Mouse (Mus musculus) heart, embryonic 13.5 days (tissue): ENCODE data around the gene Ofcc1. TPM values are rescaled to one million over a fixed set of nuclear protein-coding genes. Genes with fewer than 3 reads are reported as not detected.

ENCODE experiments used
- ATAC-seq: fragments of 200-750 bp; cut with Nextera tagmentation; 2 replicates; pipeline ENCODE4 v1.8.0; 2017; ENCODE audit warnings: moderate TSS enrichment; ENCODE audit not compliant: insufficient number of reproducible peaks, low FRiP score, low TSS enrichment; ENCODE audit errors: extremely low read depth
- H3K27ac ChIP-seq: fragments of 300-500 bp; sonication (generic); replicated peaks from 2 replicates; pipeline ENCODE4 v1.5.1; 2015; ENCODE audit warnings: moderate library complexity, mild to moderate bottlenecking, inconsistent platforms
- H3K27me3 ChIP-seq: fragments of 300-500 bp; sonication (generic); replicated peaks from 2 replicates; pipeline ENCODE4 v1.6.1; 2015; ENCODE audit warnings: mild to moderate bottlenecking, inconsistent platforms
- H3K36me3 ChIP-seq: fragments of 300-500 bp; sonication (generic); 2 replicates; pipeline ENCODE4 v1.6.1; 2015; ENCODE audit warnings: mild to moderate bottlenecking, inconsistent platforms
- H3K4me1 ChIP-seq: fragments of 300-500 bp; sonication (generic); 2 replicates; pipeline ENCODE4 v1.6.1; 2015; ENCODE audit warnings: inconsistent platforms
- H3K4me2 ChIP-seq: fragments of 300-500 bp; sonication (generic); 2 replicates; pipeline ENCODE4 v1.6.1; 2015; ENCODE audit warnings: inconsistent platforms, mild to moderate bottlenecking, moderate library complexity
- H3K4me3 ChIP-seq: fragments of 300-500 bp; sonication (generic); 2 replicates; pipeline ENCODE4 v1.5.1; 2015; ENCODE audit warnings: moderate library complexity, mild to moderate bottlenecking, inconsistent platforms
- H3K9ac ChIP-seq: fragments of 300-500 bp; sonication (generic); 2 replicates; pipeline ENCODE4 v1.6.1; 2015; ENCODE audit warnings: inconsistent platforms, mild to moderate bottlenecking, moderate library complexity
- H3K9me3 ChIP-seq: fragments of 300-500 bp; sonication (generic); 2 replicates; pipeline ENCODE4 v1.6.1; 2016; ENCODE audit warnings: inconsistent platforms
- WGBS: fragments of 180-500 bp; shearing (Covaris S2); methylation state at CpG from one replicate; pipeline ENCODE4 v1.1.7; 2015; ENCODE audit warnings: mixed read lengths; 5-methylcytosine and 5-hydroxymethylcytosine counted together
- polyA plus RNA-seq: library from polyadenylated mRNA; unstranded; fragments of >200 nt; fragmentation: Nextera tagmentation; extraction: Ambion mirVana; gene quantifications from 2 replicates; pipeline ENCODE4 v1.2.1, GENCODE M21; 2015

Ofcc1 gene
- polyA plus RNA-seq, 1 experiment from 2014 or later = not detected

DNA sequence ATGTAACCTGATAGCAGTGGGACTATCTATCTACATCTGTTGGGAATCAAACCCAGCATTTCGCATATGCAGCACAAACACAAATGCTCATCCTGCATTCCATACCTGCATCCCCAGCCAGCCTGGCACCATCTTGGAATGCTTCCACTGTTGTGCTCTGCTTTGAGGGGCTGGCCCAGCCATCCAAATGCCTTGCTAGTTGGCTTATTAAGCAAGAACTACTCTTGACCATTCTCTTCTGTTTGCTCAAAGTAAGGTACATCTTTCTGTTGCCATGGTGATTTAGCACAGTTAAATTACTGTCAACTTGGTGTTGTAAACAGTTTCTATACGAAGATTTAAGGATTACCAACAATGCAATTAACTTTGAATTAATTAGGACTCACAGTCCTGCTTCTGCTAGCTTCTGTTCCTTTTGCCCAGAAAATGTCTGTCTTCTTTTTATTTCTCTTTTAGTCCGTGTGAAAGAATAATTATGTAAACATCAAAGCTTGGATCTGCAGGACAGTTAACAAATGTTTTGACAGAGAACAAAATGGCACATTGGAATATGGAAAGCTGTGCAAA lies 286.3 kb downstream of the Ofcc1 start:
- Histone ChIP-seq H3K36me3 (no peaks in the 10 kb centered on the region), H3K9me3 (no peaks in the 10 kb centered on the region), H3K27me3 (no peaks in the 10 kb centered on the region), H3K9ac (no peak overlapping the region), H3K4me1 (no peaks in the 10 kb centered on the region), H3K4me2 (no peak overlapping the region), H3K27ac (no peak overlapping the region), H3K4me3 (no peak overlapping the region)
- no peak for ATAC-seq
- 63% methylated on average over 3 of the region's 3 CpGs for WGBS

- H3K27ac ChIP-seq = no peak overlapping the region
- no peaks in the 10 kb centered on the region for H3K36me3 ChIP-seq
- ATAC-seq = no peak
- H3K9me3 ChIP-seq = no peaks in the 10 kb centered on the region
- 83% methylated on average over 1 of the region's 1 CpGs for WGBS
- no peak overlapping the region for H3K4me3 ChIP-seq
- H3K9ac ChIP-seq = no peak overlapping the region
- no peak overlapping the region for H3K4me2 ChIP-seq
- H3K27me3 ChIP-seq = no peaks in the 10 kb centered on the region
- H3K4me1 ChIP-seq = no peaks in the 10 kb centered on the region
Measured at GRCm38 (mm10) chr13:40070004-40070403, 291.2 kb downstream of the Ofcc1 start.

GRCm38 (mm10) chr13:40061281-40061680 lies 300.0 kb downstream of the Ofcc1 start:
- H3K9me3 ChIP-seq = no peaks in the 10 kb centered on the region
- no peaks in the 10 kb centered on the region for H3K27me3 ChIP-seq
- no peaks in the 10 kb centered on the region for H3K36me3 ChIP-seq
- H3K9ac ChIP-seq = no peak overlapping the region
- ATAC-seq = no peak
- WGBS = 86% methylated on average over 5 of the region's 5 CpGs
- no peak overlapping the region for H3K27ac ChIP-seq
- no peak overlapping the region for H3K4me3 ChIP-seq
- H3K4me2 ChIP-seq = no peak overlapping the region
- H3K4me1 ChIP-seq = no peaks in the 10 kb centered on the region

DNA sequence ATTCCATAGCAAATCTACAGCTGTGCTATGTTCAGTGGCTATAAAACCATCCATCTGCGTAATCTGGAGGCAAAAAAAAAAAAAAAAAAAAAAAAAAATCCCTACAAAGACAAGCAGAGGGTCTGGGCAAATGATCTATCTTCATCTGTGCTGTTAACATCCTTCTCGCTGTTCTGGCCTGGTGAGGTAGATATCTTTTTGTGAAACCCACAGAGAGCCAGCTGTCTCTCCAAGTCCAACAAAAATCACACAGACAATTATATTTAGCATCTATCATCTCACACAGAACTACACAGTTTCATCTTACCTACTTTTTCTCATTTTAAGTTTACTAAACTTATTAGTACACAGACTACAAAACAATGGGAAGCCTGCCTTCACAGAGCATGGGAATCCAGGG lies 323.4 kb downstream of the Ofcc1 start:
- 82% methylated on average over 2 of the region's 2 CpGs for WGBS
- no peaks in the 10 kb centered on the region for H3K27me3 ChIP-seq
- no peak overlapping the region for H3K9ac ChIP-seq
- H3K4me3 ChIP-seq = no peak overlapping the region
- H3K4me2 ChIP-seq = no peak overlapping the region
- no peak for ATAC-seq
- H3K9me3 ChIP-seq = no peaks in the 10 kb centered on the region
- no peaks in the 10 kb centered on the region for H3K36me3 ChIP-seq
- H3K4me1 ChIP-seq = no peaks in the 10 kb centered on the region
- H3K27ac ChIP-seq = no peak overlapping the region

GRCm38 (mm10) chr13:40036981-40037765 lies 324.1 kb downstream of the Ofcc1 start:
- Histone ChIP-seq H3K9ac (no peak overlapping the region), H3K4me3 (no peak overlapping the region), H3K4me2 (no peak overlapping the region), H3K36me3 (no peaks in the 10 kb centered on the region), H3K27me3 (no peaks in the 10 kb centered on the region), H3K27ac (no peak overlapping the region), H3K9me3 (no peaks in the 10 kb centered on the region), H3K4me1 (no peaks in the 10 kb centered on the region)
- 76% methylated on average over 17 of the region's 17 CpGs for WGBS
- no peak for ATAC-seq

DNA sequence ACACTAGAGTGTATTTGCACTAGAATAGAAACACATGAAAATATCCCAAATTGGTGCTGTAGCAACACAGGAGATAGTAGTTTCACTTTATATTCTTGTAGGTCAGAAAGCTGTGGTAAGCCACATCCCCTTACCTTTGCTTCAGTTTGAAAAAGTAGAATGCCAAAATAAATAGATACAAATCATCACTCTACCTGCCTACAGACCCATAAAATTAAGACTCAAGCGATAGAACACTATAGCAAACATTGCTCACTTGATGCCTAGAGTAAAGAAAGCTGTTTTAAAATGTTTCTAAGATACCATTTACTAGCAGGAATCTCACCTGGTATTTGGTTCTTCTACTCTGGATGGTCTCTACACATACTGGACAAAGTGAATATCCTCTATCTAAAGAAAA lies 331.8 kb downstream of the Ofcc1 start:
- H3K9ac ChIP-seq = no peak overlapping the region
- no peaks in the 10 kb centered on the region for H3K36me3 ChIP-seq
- no peaks in the 10 kb centered on the region for H3K27me3 ChIP-seq
- no peak overlapping the region for H3K4me3 ChIP-seq
- ATAC-seq = no peak
- 83% methylated on average over 1 of the region's 1 CpGs for WGBS
- no peaks in the 10 kb centered on the region for H3K9me3 ChIP-seq
- H3K4me2 ChIP-seq = no peak overlapping the region
- H3K27ac ChIP-seq = no peak overlapping the region
- H3K4me1 ChIP-seq = no peaks in the 10 kb centered on the region

- Histone ChIP-seq H3K27ac (no peak overlapping the region), H3K4me3 (no peak overlapping the region), H3K4me2 (no peak overlapping the region), H3K27me3 (no peaks in the 10 kb centered on the region), H3K4me1 (no peaks in the 10 kb centered on the region), H3K9ac (no peak overlapping the region), H3K9me3 (no peaks in the 10 kb centered on the region), H3K36me3 (no peaks in the 10 kb centered on the region)
- no peak for ATAC-seq
- 80% methylated on average over 4 of the region's 4 CpGs for WGBS
Measured at GRCm38 (mm10) chr13:40028827-40029226, 332.4 kb downstream of the Ofcc1 start.

GRCm38 (mm10) chr13:40025816-40026215 lies 335.4 kb downstream of the Ofcc1 start:
- no peak overlapping the region for H3K27ac ChIP-seq
- ATAC-seq = no peak
- no peak overlapping the region for H3K9ac ChIP-seq
- H3K4me3 ChIP-seq = no peak overlapping the region
- H3K9me3 ChIP-seq = no peaks in the 10 kb centered on the region
- 83% methylated on average over 4 of the region's 4 CpGs for WGBS
- no peaks in the 10 kb centered on the region for H3K4me1 ChIP-seq
- no peaks in the 10 kb centered on the region for H3K27me3 ChIP-seq
- H3K4me2 ChIP-seq = no peak overlapping the region
- H3K36me3 ChIP-seq = no peaks in the 10 kb centered on the region

- Histone ChIP-seq H3K4me2 (no peak overlapping the region), H3K36me3 (no peaks in the 10 kb centered on the region), H3K4me1 (no peaks in the 10 kb centered on the region), H3K4me3 (no peak overlapping the region), H3K27me3 (no peaks in the 10 kb centered on the region), H3K9me3 (no peaks in the 10 kb centered on the region), H3K27ac (no peak overlapping the region), H3K9ac (no peak overlapping the region)
- WGBS = 74% methylated on average over 8 of the region's 8 CpGs
- no peak for ATAC-seq
Measured at GRCm38 (mm10) chr13:40023201-40023777, 338.0 kb downstream of the Ofcc1 start.

DNA sequence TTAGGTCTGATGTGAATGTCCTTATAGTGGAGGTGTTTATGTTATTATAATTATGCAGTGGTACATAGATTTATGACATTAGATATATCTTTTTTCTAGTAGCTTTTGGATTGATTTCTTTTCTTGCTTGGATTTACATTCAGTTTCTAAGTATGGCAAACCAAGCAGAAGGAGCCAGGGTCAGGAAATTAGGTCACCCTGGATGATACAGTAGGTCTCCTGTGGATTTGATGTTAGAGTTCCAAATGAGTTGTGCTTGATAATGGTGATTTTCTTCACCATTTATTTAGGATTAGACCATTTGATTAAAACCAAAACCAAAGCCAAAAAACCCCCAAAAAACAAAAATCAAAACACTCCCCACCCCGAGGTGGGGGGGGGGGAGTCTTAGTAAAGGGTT lies 338.6 kb downstream of the Ofcc1 start:
- Histone ChIP-seq H3K27me3 (no peaks in the 10 kb centered on the region), H3K9me3 (no peaks in the 10 kb centered on the region), H3K4me3 (no peak overlapping the region), H3K27ac (no peak overlapping the region), H3K4me1 (no peaks in the 10 kb centered on the region), H3K36me3 (no peaks in the 10 kb centered on the region), H3K9ac (no peak overlapping the region), H3K4me2 (no peak overlapping the region)
- WGBS = 60% methylated on average over 1 of the region's 1 CpGs
- no peak for ATAC-seq

- WGBS = 74% methylated on average over 8 of the region's 8 CpGs
- no peaks in the 10 kb centered on the region for H3K36me3 ChIP-seq
- H3K27ac ChIP-seq = no peak overlapping the region
- H3K9ac ChIP-seq = no peak overlapping the region
- no peaks in the 10 kb centered on the region for H3K4me1 ChIP-seq
- H3K27me3 ChIP-seq = no peaks in the 10 kb centered on the region
- no peak for ATAC-seq
- no peaks in the 10 kb centered on the region for H3K9me3 ChIP-seq
- H3K4me2 ChIP-seq = no peak overlapping the region
- H3K4me3 ChIP-seq = no peak overlapping the region
Measured at GRCm38 (mm10) chr13:40000236-40000635, 361.0 kb downstream of the Ofcc1 start.

DNA sequence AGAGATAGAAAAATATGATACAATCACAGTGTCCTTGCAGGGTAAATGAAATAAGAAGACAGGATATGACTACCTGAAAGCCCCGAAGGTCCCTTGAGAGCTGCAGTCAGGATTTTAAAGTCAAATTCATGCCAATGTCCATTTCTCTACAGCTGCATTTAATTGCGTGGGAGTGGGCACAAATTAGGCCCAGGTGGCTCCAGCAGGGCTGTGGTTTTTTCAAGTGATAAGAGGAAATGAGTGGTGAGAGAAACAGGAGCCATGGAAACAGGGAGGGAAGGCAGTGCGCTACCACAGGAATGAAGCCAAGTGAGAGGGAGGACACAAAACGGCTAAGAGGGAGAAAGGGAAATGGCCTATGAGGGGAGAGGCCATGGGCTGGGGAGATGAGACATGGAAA lies 363.3 kb downstream of the Ofcc1 start:
- no peak overlapping the region for H3K4me2 ChIP-seq

More for the DNA sequence above, 363.3 kb downstream of the Ofcc1 start:
- H3K36me3 ChIP-seq = no peaks in the 10 kb centered on the region
- no peak overlapping the region for H3K9ac ChIP-seq
- no peak overlapping the region for H3K4me3 ChIP-seq
- no peak for ATAC-seq
- H3K27me3 ChIP-seq = no peaks in the 10 kb centered on the region
- no peaks in the 10 kb centered on the region for H3K9me3 ChIP-seq
- 57% methylated on average over 4 of the region's 4 CpGs for WGBS
- no peak overlapping the region for H3K27ac ChIP-seq
- H3K4me1 ChIP-seq = no peaks in the 10 kb centered on the region
